Mouse (Mus musculus) ES-E14 (cell line): ENCODE measurements at regions not wholly inside any gene's neighbourhood (a gene's known extent, or its start where the extent isn't known, plus 50 kb on each side); places are given as distances from the start of the nearest gene placed in this dataset.
"Not testable (repeated sequence)": the region's sequence is repeated elsewhere in the genome, so short reads cannot be mapped to it uniquely, and the experiment has no call there.

ENCODE experiments used
- DNase-seq: peaks from one replicate; pipeline ENCODE4 v3.0.0-alpha.2; 2013; ENCODE audit warnings: low read depth, low spot score
- H3K27ac ChIP-seq: 2 replicates; pipeline ENCODE4 v1.5.1; 2012; ENCODE audit warnings: low read depth, mild to moderate bottlenecking, low read length, moderate library complexity, mixed read lengths; ENCODE audit not compliant: poor library complexity, insufficient read depth, severe bottlenecking
- H3K36me3 ChIP-seq: 2 replicates; pipeline ENCODE4 v1.6.1; 2012; ENCODE audit warnings: mild to moderate bottlenecking, low read length, moderate library complexity, mixed read lengths; ENCODE audit not compliant: control insufficient read depth, poor library complexity, insufficient read depth, severe bottlenecking
- H3K4me1 ChIP-seq, 2 experiments: fragments of 150-350 bp in 1 of 2; sonication (generic) in 1 of 2; 2 replicates each; pipeline ENCODE4 v1.6.1; 2012; ENCODE audit warnings: low read length in 2 of 2, mild to moderate bottlenecking in 1 of 2, mixed read lengths in 1 of 2; ENCODE audit not compliant: control insufficient read depth in 2 of 2, insufficient read depth in 2 of 2, poor library complexity in 1 of 2
- H3K4me3 ChIP-seq, 2 experiments: fragments of 150-350 bp in 1 of 2; sonication (generic) in 1 of 2; 2 replicates each; pipeline ENCODE4 v1.5.1; 2012; ENCODE audit warnings: low read length in 2 of 2, low read depth in 1 of 2, mild to moderate bottlenecking in 1 of 2, mixed read lengths in 1 of 2; ENCODE audit not compliant: insufficient read depth in 1 of 2, poor library complexity in 1 of 2, severe bottlenecking in 1 of 2
- H3K9ac ChIP-seq: 2 replicates; pipeline ENCODE4 v1.6.1; 2012; ENCODE audit warnings: low read depth, mild to moderate bottlenecking, low read length, mixed read lengths; ENCODE audit not compliant: poor library complexity, insufficient read depth, severe bottlenecking
- H3K9me3 ChIP-seq: fragments of 150-350 bp; sonication (generic); 2 replicates; pipeline ENCODE4 v1.6.1; 2012; ENCODE audit warnings: low read depth, mild to moderate bottlenecking, low read length; ENCODE audit not compliant: control insufficient read depth, insufficient read depth
- CHD2 ChIP-seq: IDR thresholded peaks from 2 replicates; pipeline ENCODE4 v1.6.1; 2014; ENCODE audit warnings: mild to moderate bottlenecking, low read depth, low read length, inconsistent platforms
- HCFC1 ChIP-seq: IDR thresholded peaks from 2 replicates; pipeline ENCODE4 v1.6.1; 2012; ENCODE audit warnings: low read length, inconsistent platforms, borderline replicate concordance; ENCODE audit not compliant: insufficient read depth
- MAFK ChIP-seq: IDR thresholded peaks from 2 replicates; pipeline ENCODE4 v1.6.1; 2014; ENCODE audit warnings: mild to moderate bottlenecking, low read depth, low read length, inconsistent platforms; ENCODE audit not compliant: insufficient read depth
- ZC3H11A ChIP-seq: IDR thresholded peaks from 2 replicates; pipeline ENCODE4 v1.6.1; 2012; ENCODE audit warnings: low read depth, mild to moderate bottlenecking, inconsistent platforms, low read length, borderline replicate concordance
- ZNF384 ChIP-seq: IDR thresholded peaks from 2 replicates; pipeline ENCODE4 v1.6.1; 2012; ENCODE audit warnings: low read depth, low read length, inconsistent platforms
- in situ Hi-C, 2 experiments: fragments of 600-800 bp; cut with MboI; formaldehyde crosslinking; loops; one replicate each; pipeline ENCODE4 v1.15.1; 2025; ENCODE audit warnings: low sequenced_read_pairs in 2 of 2, inconsistent platforms in 1 of 2; ENCODE audit not compliant: unreplicated experiment in 2 of 2

- in situ Hi-C loops: no loop called here
- DNase-seq: no peak
- Histone ChIP-seq H3K9me3 (no peaks in the 10 kb centered on the region), H3K4me3 (no peak overlapping the region), H3K4me1 (no peaks in the 10 kb centered on the region), H3K27ac (no peak overlapping the region), H3K36me3 (no peaks in the 10 kb centered on the region), H3K9ac (no peak overlapping the region)
- TF ChIP-seq CHD2: no peak
Measured at GRCm38 (mm10) chr4:18349157-18349556, 1256.1 kb upstream of the Gm12353 start.

- Histone ChIP-seq H3K4me1 (no peaks in the 10 kb centered on the region), H3K9ac (no peak overlapping the region), H3K36me3 (no peaks in the 10 kb centered on the region), H3K9me3 (no peaks in the 10 kb centered on the region), H3K4me3 (no peak overlapping the region), H3K27ac (no peak overlapping the region)
- in situ Hi-C loops: no loop called here
- TF ChIP-seq ZC3H11A: no peak
- no peak for TF ChIP-seq MAFK
- TF ChIP-seq ZNF384: no peak
- no peak for TF ChIP-seq CHD2
- TF ChIP-seq HCFC1: no peak
- no peak for DNase-seq
Measured at GRCm38 (mm10) chr4:18365514-18365913, 1239.7 kb upstream of the Gm12353 start.

- Histone ChIP-seq H3K9me3 (no peaks in the 10 kb centered on the region), H3K9ac (no peak overlapping the region), H3K4me3 (no peak overlapping the region), H3K27ac (no peak overlapping the region), H3K4me1 (no peaks in the 10 kb centered on the region), H3K36me3 (no peaks in the 10 kb centered on the region)
- in situ Hi-C loops: no loop called here
- TF ChIP-seq MAFK (no peak), HCFC1 (no peak), ZC3H11A (no peak), ZNF384 (no peak), CHD2 (no peak)
- DNase-seq: no peak
Measured at GRCm38 (mm10) chr4:18365916-18366315, 1239.3 kb upstream of the Gm12353 start.

- TF ChIP-seq ZNF384 (no peak), MAFK (peak; percentile 57; the same call in 1 of the 2 replicates)
- H3K9me3 ChIP-seq: no peaks in the 10 kb centered on the region
- in situ Hi-C loops: no loop called here
- peak overlapping the region; percentile 99 for H3K27ac ChIP-seq
- DNase-seq: peak; percentile 47
- H3K4me3 ChIP-seq: no peak overlapping the region; a peak in 1 of 4 replicates
- peaks cover 0 to 9% of the 10 kb centered on the region in 2 experiments; a peak in 2 of 4 replicates for H3K4me1 ChIP-seq
- H3K9ac ChIP-seq: peak overlapping the region; percentile 48; the same call in 1 of the 2 replicates
- no peaks in the 10 kb centered on the region; the same call in 1 of the 2 replicates for H3K36me3 ChIP-seq
Measured at GRCm38 (mm10) chr4:18394815-18395521, 1210.3 kb upstream of the Gm12353 start.

GRCm38 (mm10) chr4:18395528-18396128 lies 1209.6 kb upstream of the Gm12353 start:
- peak overlapping the region; percentile 74; the same call in 1 of the 2 replicates for H3K27ac ChIP-seq
- H3K9me3 ChIP-seq, H3K36me3 ChIP-seq, H3K4me1 ChIP-seq, H3K4me3 ChIP-seq, in situ Hi-C loops, H3K9ac ChIP-seq: not testable (repeated sequence)
- peak; percentile 35 for DNase-seq
